Mouse (Mus musculus) urinary bladder, adult 18-20 months (tissue): ENCODE data around the gene Pde8b.

ENCODE experiments used
- DNase-seq, 2 experiments: peaks; one replicate each; pipeline ENCODE4 v3.0.0; 2022; ENCODE audit warnings: low spot score in 2 of 2, mixed read lengths in 2 of 2

The Pde8b gene

DNA sequence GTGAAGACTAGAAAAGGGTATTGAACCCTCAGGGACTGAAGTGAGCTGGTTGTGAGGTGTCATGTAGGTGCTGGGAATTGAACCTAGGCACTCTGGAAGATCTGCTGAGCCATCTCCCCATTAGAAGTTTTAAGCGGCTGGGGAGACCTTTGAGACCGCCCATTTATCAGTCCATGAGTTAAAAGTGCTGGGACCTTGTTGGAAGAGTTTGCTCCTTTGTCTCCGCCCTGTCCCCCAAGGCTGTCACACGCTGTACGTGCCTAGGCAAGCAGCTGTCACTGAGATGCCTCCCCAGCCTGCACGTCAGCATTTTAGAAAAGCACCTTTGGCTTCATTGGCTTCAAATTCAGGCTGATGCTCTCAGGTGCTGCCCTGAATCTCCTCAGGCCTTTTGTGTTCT, 229.9 kb downstream of the Pde8b start:
- no peak for DNase-seq

DNA sequence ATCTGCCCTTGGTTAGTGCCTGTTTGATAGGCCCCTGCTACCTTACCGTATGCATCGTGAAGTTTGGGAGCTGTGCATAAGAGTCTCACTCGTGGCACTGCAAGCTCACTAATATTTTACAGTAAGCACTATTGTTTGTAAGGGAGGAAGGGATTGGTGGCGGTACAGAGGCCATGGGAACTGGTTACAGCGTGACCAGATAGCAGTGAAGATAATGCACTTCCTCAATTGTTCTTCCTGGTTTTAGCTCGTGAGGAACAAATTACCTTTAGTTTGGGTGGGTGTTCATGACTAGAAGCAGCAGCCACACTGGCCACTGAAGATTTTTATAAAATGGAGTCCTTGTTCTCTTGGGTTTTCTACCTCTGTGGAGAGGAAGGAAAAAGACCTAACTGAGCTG, 230.8 kb downstream of the Pde8b start:
- DNase-seq: no peak

DNA sequence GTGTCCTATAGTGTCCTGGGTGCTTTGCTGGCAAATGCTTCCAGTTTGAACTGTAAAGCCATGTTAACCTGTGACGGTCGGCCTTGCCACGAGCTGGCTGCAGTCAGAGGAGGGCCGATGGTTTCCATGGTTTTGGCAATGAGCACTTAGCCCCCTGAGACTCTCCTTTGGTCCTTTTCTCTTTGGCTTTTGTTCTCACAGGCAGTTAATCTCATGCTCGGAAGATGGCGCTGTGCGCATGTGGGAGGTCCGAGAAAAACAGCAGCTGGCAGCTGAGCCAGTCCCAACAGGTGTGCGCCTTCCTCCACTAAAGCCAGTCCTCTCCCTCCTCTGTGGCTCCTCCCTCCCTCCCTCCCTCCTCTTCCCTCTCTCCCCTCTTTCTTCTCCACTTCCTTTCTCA, 232.2 kb downstream of the Pde8b start:
- DNase-seq: peak; percentile 11 to 17

GRCm38 (mm10) chr13:95017278-95017677, 232.9 kb downstream of the Pde8b start:
- no peak for DNase-seq

GRCm38 (mm10) chr13:95011546-95012257, 238.4 kb downstream of the Pde8b start:
- DNase-seq: no peak

GRCm38 (mm10) chr13:95009261-95009660, 240.9 kb downstream of the Pde8b start:
- no peak for DNase-seq

GRCm38 (mm10) chr13:95007281-95007680, 242.9 kb downstream of the Pde8b start:
- DNase-seq: no peak

- no peak for DNase-seq
Measured at GRCm38 (mm10) chr13:94990516-94990915, 259.6 kb downstream of the Pde8b start.

DNA sequence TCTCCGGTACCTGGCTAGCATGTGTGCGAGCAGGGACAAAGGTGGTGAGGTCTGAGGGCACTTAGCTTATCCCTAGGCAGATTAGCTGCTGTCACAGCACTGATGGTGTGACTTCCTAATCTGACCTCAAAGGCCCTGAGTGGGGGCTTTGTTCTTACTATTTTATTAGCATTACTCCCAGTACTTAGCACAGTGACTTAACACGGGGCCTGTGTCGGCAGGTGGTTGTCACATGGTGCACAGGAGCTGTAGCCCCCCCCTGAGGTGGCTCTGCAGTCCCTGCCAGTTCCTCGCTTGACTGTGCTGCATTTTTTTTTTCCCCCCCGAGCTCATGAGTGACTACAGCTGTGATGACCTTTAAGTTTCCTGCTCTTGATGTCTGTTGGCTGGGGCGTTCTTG, 271.1 kb downstream of the Pde8b start:
- no peak for DNase-seq

DNA sequence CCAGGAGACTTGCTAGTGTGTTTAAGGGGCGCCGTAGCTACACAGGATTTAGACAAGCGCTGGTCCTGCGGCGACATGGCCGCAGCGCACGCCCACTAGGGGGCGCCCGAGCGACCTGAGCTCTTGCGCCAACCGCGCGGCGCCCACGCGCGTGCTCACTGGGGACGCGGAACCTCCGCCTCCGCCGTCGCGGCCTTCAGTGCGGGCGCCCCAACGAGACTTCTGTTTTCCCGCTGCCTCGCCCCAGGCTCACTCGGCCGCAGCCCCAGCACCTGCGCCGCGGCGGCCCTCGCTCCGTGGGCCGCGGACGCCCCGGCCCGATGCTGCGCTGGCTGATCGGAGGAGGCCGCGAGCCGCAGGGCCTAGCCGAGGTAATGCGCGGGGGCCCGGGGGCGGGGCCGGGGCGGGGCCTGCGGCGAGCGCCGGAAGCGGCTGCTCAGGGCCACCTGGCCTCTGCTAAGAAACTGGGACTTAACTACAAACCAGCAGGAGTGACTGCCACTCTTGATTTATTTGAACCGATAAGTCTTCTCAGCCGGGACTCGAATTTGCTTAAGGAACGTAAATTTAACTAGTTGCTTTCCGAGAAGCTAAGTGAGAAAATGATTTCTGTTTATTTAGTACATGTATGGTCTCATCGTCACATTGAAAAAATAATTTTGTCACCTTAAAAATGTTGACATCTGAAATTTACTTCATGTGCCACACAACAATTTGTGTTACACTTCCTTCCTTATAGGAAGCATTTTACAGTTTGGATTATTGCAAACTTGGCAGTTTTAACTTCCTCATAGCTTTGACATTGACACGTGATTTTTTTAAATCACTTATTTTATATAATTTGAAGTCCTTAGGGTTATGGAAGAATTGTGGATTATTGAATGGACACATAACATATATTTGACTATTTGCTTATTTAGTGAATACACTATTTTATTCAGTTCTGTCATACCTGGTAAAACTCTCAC, 273.6 kb downstream of the Pde8b start, which contains the start of gene Wdr41:
Gene Wdr41 (plus strand): TSS at position 126 of the 968 bp plus-strand sequence.
- DNase-seq: peak; percentile 82 to 83

DNA sequence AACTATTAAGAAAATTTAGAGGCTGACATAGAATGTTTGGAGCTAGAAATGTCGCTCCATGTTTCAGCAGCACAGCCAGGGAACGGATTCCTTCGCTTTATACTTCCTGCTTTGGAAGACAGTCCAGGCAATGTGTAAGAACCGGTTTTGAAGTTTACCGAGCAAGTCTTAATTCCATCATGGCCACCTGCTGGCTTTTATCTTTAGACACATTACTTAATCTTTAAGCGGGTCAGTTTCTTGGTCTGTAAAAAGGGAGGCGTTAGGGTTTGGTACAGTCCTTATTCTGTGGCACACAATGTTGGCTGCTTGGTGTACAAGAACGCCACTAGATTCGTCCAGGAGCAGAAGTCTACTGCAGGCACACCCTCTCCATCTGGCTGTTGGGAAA, 274.3 kb downstream of the Pde8b start:
- DNase-seq: no peak
